Mouse (Mus musculus) forebrain, postnatal 0 days (tissue): ENCODE measurements around the gene Cfap161. TPM values are rescaled to one million over a fixed set of nuclear protein-coding genes. Genes with fewer than 3 reads are reported as not detected.

ENCODE experiments used
- ATAC-seq: fragments of 200-750 bp; cut with Nextera tagmentation; 2 replicates; pipeline ENCODE4 v1.8.0; 2017; ENCODE audit warnings: mild to moderate bottlenecking, moderate library complexity
- DNase-seq: peaks from one replicate; pipeline ENCODE4 v3.0.0-alpha.2; 2015
- H3K27ac ChIP-seq: fragments of 300-500 bp; sonication (generic); 2 replicates; pipeline ENCODE4 v1.5.1; 2014; ENCODE audit warnings: low read depth, mild to moderate bottlenecking, antibody characterized with exemption, low read length, moderate library complexity, mixed read lengths
- H3K27me3 ChIP-seq: fragments of 300-500 bp; sonication (generic); 2 replicates; pipeline ENCODE4 v1.6.1; 2014; ENCODE audit warnings: mild to moderate bottlenecking, low read length, mixed read lengths; ENCODE audit not compliant: insufficient read depth
- H3K36me3 ChIP-seq: fragments of 300-500 bp; sonication (generic); 2 replicates; pipeline ENCODE4 v1.6.1; 2014; ENCODE audit warnings: mild to moderate bottlenecking, moderate library complexity; ENCODE audit not compliant: insufficient read depth
- H3K4me1 ChIP-seq: fragments of 300-500 bp; sonication (generic); 2 replicates; pipeline ENCODE4 v1.6.1; 2014; ENCODE audit warnings: antibody characterized with exemption; ENCODE audit not compliant: insufficient read depth
- H3K4me2 ChIP-seq: fragments of 300-500 bp; sonication (generic); 2 replicates; pipeline ENCODE4 v1.6.1; 2014; ENCODE audit warnings: low read depth, mild to moderate bottlenecking, moderate library complexity
- H3K4me3 ChIP-seq: fragments of 300-500 bp; sonication (generic); 2 replicates; pipeline ENCODE4 v1.5.1; 2014; ENCODE audit warnings: low read depth, low read length, mixed read lengths
- H3K9ac ChIP-seq: fragments of 300-500 bp; sonication (generic); 2 replicates; pipeline ENCODE4 v1.6.1; 2014; ENCODE audit warnings: mild to moderate bottlenecking
- H3K9me3 ChIP-seq: fragments of 300-500 bp; sonication (generic); 2 replicates; pipeline ENCODE4 v1.6.1; 2016; ENCODE audit warnings: low read length
- CTCF ChIP-seq: sonication (generic); IDR thresholded peaks from 2 replicates; pipeline ENCODE4 v1.5.1; 2016; ENCODE audit warnings: antibody characterized with exemption, control low read depth, low read depth
- WGBS: fragments of 180-500 bp; shearing (Covaris S2); extraction: QIAGEN DNeasy Blood & Tissue Kit; methylation state at CpG from one replicate; pipeline ENCODE4 v1.1.7; 2014; 5-methylcytosine and 5-hydroxymethylcytosine counted together
- polyA plus RNA-seq: library from polyadenylated mRNA; unstranded; fragments of >200 nt; fragmentation: Nextera tagmentation; extraction: Ambion mirVana; gene quantifications from 2 replicates; pipeline ENCODE4 v1.2.1, GENCODE M21; 2015
- total RNA-seq: library from RNA; depleted of rRNA; stranded (reverse); fragments of >200 nt; gene quantifications from 2 replicates; pipeline ENCODE4 v1.2.3, GENCODE M21; 2014

The Cfap161 gene
- total and polyA plus RNA-seq, 2 experiments from 2014 or later, result 2.7 to 3.9 TPM

DNA sequence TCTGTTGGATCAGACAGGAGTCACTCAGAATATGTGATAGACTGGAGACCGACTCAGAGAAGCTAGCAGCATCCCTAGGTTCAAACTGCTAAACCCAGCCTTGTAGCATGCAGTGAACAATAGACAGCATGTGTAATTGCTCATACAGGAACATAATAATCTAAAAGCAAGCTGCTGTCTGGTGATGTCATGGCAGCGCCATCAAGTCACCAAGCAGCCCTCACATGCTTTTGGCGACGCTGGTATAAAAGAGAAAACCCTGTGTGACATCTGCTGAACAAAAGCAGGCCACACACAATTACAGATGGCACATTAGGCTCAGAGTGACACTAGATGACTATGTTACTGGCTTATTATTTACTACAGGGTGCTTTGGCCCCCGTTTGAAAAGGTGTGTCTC, 1.5 kb upstream of the Cfap161 start:
- no peak overlapping the region for H3K27ac ChIP-seq
- H3K27me3 ChIP-seq, result no peaks in the 10 kb centered on the region
- no peaks in the 10 kb centered on the region for H3K4me1 ChIP-seq
- DNase-seq (no peak), ATAC-seq (peak; percentile 58; the same call in 1 of the 2 replicates)
- no peak overlapping the region for H3K4me3 ChIP-seq
- no peak overlapping the region for H3K4me2 ChIP-seq
- 33% methylated on average over 5 of the region's 5 CpGs for WGBS
- no peaks in the 10 kb centered on the region for H3K9me3 ChIP-seq
- no peak for TF ChIP-seq CTCF
- no peak overlapping the region for H3K9ac ChIP-seq
- no peaks in the 10 kb centered on the region for H3K36me3 ChIP-seq

DNA sequence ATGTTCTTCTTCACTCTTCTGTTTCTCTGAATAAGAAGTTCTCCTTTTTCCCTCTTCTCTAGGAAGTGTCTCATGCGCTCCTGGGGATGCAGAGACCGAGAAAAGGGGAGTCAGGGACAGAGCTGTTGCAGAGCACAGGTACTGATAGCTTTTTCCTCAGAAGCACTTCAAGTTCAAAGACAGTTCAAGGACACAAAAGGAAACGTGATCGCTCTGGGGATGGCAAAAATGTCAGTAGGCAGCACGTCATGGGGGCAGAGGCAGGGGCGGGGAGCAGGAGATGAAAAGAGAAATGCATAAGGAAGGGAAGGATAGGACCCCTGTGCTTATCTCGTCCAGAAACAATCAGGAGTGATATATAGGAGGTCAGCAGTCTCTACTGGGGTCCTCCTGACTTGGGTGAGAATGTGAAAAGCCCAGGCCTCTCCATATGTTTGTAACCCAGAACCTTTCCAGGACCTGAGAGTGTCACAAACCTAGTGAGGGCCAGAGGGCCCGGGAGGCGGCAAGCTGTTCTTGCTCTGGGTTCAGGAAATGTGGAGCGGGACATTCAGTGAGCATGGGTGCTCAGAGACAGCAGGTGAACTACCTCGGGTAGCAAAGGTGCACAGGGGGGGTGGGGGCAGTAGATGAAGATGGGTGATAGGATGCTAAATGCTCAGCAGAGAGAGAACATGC, 535 bp downstream of the Cfap161 start:
- no peaks in the 10 kb centered on the region for H3K36me3 ChIP-seq
- H3K9ac ChIP-seq, result no peak overlapping the region
- 41% methylated on average over 11 of the region's 11 CpGs for WGBS
- no peaks in the 10 kb centered on the region for H3K4me1 ChIP-seq
- no peak overlapping the region for H3K27ac ChIP-seq
- DNase-seq (no peak), ATAC-seq (no peak)
- H3K27me3 ChIP-seq, result no peaks in the 10 kb centered on the region
- no peaks in the 10 kb centered on the region for H3K9me3 ChIP-seq
- no peak for TF ChIP-seq CTCF
- H3K4me2 ChIP-seq, result peak overlapping the region; percentile 23
- no peak overlapping the region for H3K4me3 ChIP-seq

GRCm38 (mm10) chr7:83780881-83781280, 13.8 kb downstream of the Cfap161 start:
- DNase-seq (no peak), ATAC-seq (no peak)
- Histone ChIP-seq H3K9me3 (no peaks in the 10 kb centered on the region), H3K4me2 (no peak overlapping the region), H3K27me3 (no peaks in the 10 kb centered on the region), H3K27ac (no peak overlapping the region), H3K9ac (no peak overlapping the region), H3K4me3 (no peak overlapping the region), H3K4me1 (no peaks in the 10 kb centered on the region), H3K36me3 (no peaks in the 10 kb centered on the region)
- TF ChIP-seq CTCF, result no peak
- WGBS, result 92% methylated on average over 4 of the region's 4 CpGs

DNA sequence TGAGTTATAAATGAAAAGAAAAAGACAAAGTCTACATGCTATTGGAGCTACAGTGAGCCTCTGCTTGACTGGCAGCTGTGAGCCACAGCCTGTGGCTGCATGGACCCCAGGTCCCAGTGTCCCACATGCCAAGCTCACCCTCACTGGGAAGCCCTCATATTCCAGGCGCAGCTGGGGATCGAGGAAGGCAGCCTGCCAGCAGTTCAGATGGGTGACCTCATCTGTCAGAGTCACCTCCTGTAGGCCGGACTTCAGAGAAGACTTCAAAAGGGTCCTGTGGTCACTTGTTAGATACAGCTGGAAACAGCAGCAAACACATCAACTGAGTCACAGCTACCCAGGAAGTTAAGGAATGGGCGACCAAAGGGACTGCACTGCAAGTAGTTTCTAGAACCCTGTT, 14.7 kb downstream of the Cfap161 start:
- H3K4me1 ChIP-seq, result no peaks in the 10 kb centered on the region
- H3K9ac ChIP-seq, result no peak overlapping the region
- 77% methylated on average over 4 of the region's 4 CpGs for WGBS
- no peak overlapping the region for H3K4me2 ChIP-seq
- H3K9me3 ChIP-seq, result no peaks in the 10 kb centered on the region
- H3K36me3 ChIP-seq, result no peaks in the 10 kb centered on the region
- no peak for TF ChIP-seq CTCF
- no peak overlapping the region for H3K4me3 ChIP-seq
- H3K27me3 ChIP-seq, result no peaks in the 10 kb centered on the region
- no peak overlapping the region for H3K27ac ChIP-seq
- DNase-seq, result no peak
- no peak for ATAC-seq

- no peak overlapping the region for H3K4me3 ChIP-seq
- H3K9ac ChIP-seq, result no peak overlapping the region
- H3K4me1 ChIP-seq, result no peaks in the 10 kb centered on the region
- H3K27me3 ChIP-seq, result no peaks in the 10 kb centered on the region
- 78% methylated on average over 2 of the region's 2 CpGs for WGBS
- TF ChIP-seq CTCF, result no peak
- H3K4me2 ChIP-seq, result no peak overlapping the region
- no peak for ATAC-seq
- H3K27ac ChIP-seq, result no peak overlapping the region
- H3K36me3 ChIP-seq, result no peaks in the 10 kb centered on the region
- DNase-seq, result no peak
- H3K9me3 ChIP-seq, result no peaks in the 10 kb centered on the region
These were observed 15.7 kb downstream of the Cfap161 start for GRCm38 (mm10) chr7:83779028-83779427.

- no peak for ATAC-seq
- no peaks in the 10 kb centered on the region for H3K36me3 ChIP-seq
- 83% methylated on average over 2 of the region's 2 CpGs for WGBS
These were observed 16.2 kb downstream of the Cfap161 start for GRCm38 (mm10) chr7:83778516-83778915.

GRCm38 (mm10) chr7:83774721-83775120, 20.0 kb downstream of the Cfap161 start:
- Histone ChIP-seq H3K4me2 (no peak overlapping the region), H3K27ac (no peak overlapping the region), H3K4me1 (no peaks in the 10 kb centered on the region), H3K9ac (no peak overlapping the region), H3K9me3 (no peaks in the 10 kb centered on the region), H3K36me3 (no peaks in the 10 kb centered on the region), H3K27me3 (no peaks in the 10 kb centered on the region), H3K4me3 (no peak overlapping the region)
- DNase-seq, result peak; percentile 60
- 25% methylated on average over 5 of the region's 5 CpGs for WGBS
- peak; percentile 79 for TF ChIP-seq CTCF
- ATAC-seq, result no peak

More at GRCm38 (mm10) chr7:83778516-83778915, 16.2 kb downstream of the Cfap161 start:
- Histone ChIP-seq H3K4me3 (no peak overlapping the region), H3K27ac (no peak overlapping the region), H3K4me2 (no peak overlapping the region), H3K9me3 (no peaks in the 10 kb centered on the region), H3K9ac (no peak overlapping the region), H3K27me3 (no peaks in the 10 kb centered on the region), H3K4me1 (no peaks in the 10 kb centered on the region)
- no peak for DNase-seq
- TF ChIP-seq CTCF, result no peak
